Mouse (Mus musculus): ENCODE results near the gene Fnip2.

DNA sequence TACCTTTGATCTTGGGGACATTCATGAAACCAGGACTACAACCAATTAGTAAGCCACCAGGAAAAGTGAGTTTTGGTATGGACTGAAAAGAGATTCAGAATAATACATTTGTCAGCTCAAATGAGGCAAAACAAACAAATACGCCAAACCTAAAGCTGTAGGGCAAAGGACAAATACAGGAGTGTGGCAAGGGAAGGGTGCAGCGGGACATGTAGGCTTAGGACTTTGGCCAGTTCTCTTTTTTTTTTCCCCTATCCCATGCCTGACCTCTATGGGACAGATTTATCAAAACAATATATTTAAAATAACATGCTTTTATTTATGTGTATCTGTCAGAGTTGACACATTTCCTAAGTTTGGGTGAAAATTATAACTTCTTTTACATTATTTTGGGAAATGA is 42.3 kb upstream of the Fnip2 start:
- TF ChIP-seq POLR2A (IDR thresholded peaks at IDR 0.05; ENCODE audit: insufficient read length, low read depth) (no peak), MAX (IDR thresholded peaks at IDR 0.05; ENCODE audit: low read depth) (no peak), MYOG (IDR thresholded peaks at IDR 0.05; ENCODE audit: control insufficient read depth in 1 of 3, insufficient read depth in 1 of 3, insufficient read length in 2 of 3, low read depth in 2 of 3) (no peak), TCF3 (IDR thresholded peaks at IDR 0.05; ENCODE audit: insufficient read length, low read depth) (no peak)

Data from myocyte (in vitro differentiated cells).